Mouse (Mus musculus) skeletal muscle tissue, adult 2 months (tissue): ENCODE measurements around the gene Slc24a3.

Experiments
- DNase-seq: peaks from one replicate; pipeline ENCODE4 v3.0.0-alpha.2; 2012; ENCODE audit warnings: low read depth, low spot score

Slc24a3 gene

DNA sequence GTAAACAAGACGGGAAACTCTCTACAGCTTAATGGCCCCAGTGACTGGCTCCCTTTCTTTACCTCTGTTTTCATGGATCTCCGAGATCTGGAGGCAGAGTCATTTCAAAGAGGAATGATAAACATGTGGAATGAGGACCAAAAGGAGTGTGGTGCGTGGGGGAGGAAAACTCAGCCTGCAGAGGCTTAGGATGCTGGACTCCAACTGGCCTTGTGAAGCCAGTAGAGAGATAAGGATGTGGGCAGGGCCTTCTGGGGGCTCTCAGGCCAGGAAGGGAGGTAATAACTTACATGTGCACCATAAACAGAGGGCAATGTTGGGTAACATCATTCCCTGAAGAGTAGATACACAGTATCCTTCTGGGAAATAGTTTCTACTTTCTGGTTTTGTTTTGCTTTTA is 515.4 kb downstream of the Slc24a3 start:
- DNase-seq = no peak

DNA sequence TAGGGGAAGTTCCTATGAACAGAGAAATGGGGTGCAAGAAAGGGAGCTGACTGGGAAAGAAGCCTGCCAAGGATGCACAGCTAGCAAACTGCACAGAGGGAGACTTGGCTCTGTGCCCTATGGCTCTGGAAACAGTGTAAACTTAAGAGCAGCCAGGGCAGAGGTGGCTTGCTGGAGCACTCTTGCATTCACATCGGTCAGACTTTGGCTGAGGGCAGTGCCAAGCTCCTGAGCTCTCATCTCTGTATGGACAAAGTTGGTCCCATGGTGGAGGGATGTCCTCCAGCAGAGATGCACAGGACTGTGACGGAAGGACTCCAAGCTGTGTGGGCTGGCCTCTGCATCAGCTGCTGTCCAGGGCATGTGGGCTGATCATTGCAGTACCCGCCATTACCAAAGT is 516.0 kb downstream of the Slc24a3 start:
- DNase-seq = no peak

DNA sequence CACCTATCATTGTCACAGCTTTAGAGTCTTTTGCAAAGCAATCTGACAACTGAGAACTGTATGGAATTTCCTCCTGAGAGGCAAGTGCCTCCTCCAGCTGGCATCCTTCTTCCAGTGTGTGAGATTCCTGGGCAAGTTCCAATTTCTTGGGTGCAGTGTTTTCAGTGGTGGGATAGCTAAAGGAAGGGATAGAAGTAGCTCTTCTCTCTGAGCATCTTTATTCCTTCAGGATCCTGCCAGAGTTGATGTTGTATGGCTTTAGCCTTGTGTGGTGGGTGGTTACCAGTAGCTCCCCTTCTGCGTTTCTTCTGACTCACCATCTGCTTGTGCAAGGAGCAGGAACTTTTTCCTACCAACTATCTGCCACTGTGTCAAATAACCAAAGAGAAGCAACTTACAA is 516.6 kb downstream of the Slc24a3 start:
- DNase-seq = no peak

- no peak for DNase-seq
These were observed 517.3 kb downstream of the Slc24a3 start for GRCm38 (mm10) chr2:145684891-145685290.

DNA sequence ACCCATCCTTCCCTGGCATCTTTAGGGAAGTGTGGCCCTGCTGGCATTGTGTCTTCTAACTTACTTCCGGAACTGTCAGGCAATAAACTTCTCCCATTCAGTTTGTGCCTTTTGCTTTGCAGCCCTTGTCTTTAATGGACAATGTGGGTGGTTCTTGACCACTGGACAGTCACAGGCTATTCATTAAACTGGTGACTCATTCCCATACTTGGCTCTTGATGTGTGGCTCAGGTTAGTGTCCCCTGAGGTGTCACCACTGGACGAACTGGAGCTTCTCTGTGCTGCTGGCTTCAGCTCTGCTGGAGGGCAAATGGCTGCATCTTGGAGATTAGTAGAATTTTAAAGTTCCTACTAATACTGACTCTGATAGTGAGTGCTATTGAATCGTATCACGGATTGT is 518.5 kb downstream of the Slc24a3 start:
- no peak for DNase-seq

DNA sequence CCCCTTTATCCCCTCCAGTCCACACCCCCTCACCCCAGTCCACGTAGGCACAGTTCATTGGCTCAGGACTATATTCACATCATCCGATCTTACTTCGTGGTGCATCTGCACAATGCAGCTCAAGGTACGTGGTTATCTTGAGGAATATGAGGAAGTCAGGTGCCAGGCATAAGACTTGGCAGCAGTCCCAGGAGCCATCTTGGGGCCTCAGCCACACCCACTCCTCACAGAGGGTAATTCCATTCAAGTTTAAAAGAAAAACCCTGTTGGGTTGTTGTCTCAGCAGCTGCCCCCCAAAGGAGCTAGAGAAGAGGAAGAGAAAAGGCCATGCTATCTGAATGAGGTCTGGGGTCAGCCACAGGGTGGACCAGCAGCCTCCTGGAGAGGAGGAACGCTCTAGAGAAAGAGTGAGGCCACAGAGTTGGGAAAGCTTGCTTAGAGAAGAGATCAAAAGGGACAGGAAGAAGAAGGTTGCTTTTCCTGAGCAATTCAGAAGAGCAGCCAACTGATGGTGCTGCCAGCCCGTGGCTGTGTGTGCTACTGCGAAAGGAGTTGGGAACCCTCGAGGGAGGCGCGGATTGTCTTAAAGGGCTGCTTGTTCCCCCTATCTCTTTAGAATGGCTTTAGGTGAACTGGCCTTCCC is 523.9 kb downstream of the Slc24a3 start:
- no peak for DNase-seq
